Mouse (Mus musculus): ENCODE measurements at regions not wholly inside any gene's neighbourhood (a gene's known extent, or its start where the extent isn't known, plus 50 kb on each side); places are given as distances from the start of the nearest gene placed in this dataset.

DNA sequence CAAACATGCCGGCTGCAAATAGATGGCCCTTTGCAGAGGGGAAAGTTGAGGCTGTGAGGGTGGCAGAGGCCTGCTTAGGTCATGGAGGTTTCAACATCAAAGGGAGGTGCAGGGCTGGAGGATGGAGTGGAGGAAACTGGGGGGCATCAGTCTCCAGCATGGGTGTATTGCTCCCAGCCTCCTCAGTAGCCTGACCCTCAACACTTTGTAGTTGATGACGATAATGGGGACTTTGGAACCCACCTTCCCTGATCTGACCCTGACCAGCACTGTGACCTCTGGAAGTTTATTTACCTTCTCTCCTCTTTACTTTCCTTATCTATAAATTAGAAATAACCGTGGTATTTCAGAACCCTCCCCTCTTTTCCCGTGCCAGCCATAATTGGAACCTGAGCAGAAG is 56.2 kb downstream of the Gm26897 start:
- ATAC-seq (replicated peaks; ENCODE audit: insufficient number of reproducible peaks, low FRiP score, low TSS enrichment, poor library complexity, severe bottlenecking), result no peak

DNA sequence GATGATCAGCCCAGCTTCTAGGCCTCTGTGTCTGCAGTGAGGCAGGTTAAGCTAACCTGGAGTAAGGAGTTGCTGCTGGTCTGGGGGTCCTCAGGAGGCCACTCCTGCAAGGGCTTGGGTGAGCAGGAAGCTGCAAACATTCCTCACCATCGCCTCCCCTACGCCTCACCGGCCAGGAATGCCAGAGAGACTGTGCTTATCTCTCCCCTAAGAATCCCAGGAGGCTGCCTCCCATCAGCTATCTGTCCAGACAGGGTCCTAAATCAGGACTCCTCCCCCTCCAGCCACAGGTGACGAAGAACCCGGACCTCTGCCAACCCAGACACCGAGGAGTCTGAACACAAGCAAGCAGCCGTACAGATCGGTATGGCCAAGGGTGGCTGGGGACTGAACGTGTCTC is 56.8 kb downstream of the Gm26897 start:
- no peak for ATAC-seq (replicated peaks; ENCODE audit: insufficient number of reproducible peaks, low FRiP score, low TSS enrichment, poor library complexity, severe bottlenecking)

DNA sequence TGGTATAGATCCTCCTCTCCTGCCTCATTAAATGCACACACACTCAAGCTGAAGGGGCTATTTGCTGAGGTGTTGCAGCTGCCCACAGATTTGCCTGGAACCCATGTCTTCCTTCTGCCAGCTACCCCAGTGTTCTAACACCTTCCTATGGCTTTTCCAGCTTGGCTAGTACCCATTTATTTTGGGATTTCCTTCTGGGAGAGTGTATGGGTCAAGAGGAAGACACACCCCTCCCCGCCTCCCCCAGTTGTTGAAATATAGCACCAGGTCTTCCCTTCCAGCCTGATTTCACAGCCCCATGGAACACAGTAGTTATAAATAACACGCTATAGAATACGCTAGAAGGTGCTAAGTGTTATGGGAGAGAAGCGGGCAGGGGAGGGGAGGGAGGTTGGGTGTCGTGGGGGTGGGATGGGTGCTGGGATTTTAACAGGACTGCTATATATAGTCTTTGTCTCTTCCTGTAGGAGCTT is 57.4 kb downstream of the Gm26897 start:
- ATAC-seq (replicated peaks; ENCODE audit: insufficient number of reproducible peaks, low FRiP score, low TSS enrichment, poor library complexity, severe bottlenecking), result no peak

DNA sequence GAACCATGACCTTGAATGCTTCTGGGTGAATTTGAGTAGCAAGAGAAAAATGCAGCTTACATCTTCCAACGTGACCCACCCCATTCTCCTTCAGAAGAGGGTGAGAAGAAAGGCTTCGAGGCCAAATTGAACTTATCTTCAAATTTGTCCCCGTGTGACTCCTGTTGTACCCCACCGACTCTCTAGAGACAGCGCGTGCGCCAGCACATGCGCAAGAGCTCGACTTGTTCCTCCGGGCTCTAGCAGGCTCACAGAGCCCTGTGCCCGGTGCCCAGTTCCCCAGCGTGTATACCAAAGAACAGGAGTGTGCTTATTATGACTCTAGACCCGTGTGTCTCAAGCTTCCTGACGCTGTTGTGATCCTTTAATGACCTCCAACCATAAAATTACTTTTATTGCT is 59.0 kb downstream of the Gm26897 start:
- no peak for ATAC-seq (replicated peaks; ENCODE audit: insufficient number of reproducible peaks, low FRiP score, low TSS enrichment, poor library complexity, severe bottlenecking)

DNA sequence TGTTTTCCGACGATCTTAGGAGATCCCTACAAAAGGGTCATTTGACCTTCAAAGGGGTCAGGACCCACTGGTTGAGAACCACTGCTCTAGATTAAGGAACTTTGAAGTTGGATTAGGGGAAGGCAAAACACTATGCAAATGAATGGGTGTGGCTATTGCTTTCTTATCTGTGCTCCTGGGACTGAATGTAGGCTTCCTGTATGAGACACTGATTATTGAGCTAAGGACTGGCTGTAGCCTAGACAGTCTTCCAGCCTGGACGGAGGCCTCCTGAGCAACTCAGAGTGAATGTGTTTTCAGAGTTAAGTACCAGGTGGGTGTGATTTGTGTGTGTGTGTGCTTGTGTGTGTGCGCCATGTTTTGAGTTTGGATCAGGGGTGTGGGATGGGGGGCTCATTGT is 59.5 kb downstream of the Gm26897 start:
- no peak for ATAC-seq (replicated peaks; ENCODE audit: insufficient number of reproducible peaks, low FRiP score, low TSS enrichment, poor library complexity, severe bottlenecking)

DNA sequence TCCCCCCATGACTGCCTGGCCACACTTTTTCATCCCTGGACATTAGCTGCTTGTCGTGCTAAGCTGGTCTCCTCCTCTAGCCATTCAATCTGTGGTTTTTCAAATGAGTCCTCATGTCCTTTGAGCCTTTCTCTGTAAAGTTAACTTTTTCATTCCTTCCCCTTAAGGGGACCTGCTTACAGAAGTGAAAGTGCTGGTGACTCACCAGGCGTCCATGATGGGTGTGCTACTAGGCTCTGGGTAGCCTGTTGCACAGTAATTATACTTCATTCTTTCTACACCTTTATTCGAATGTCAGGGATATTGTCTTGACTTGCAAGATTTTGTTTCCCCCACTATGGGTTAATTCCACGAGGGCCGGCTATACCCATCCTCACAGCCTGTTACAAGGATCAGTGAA is 63.2 kb downstream of the Gm26897 start:
- no peak for ATAC-seq (replicated peaks; ENCODE audit: insufficient number of reproducible peaks, low FRiP score, low TSS enrichment, poor library complexity, severe bottlenecking)

DNA sequence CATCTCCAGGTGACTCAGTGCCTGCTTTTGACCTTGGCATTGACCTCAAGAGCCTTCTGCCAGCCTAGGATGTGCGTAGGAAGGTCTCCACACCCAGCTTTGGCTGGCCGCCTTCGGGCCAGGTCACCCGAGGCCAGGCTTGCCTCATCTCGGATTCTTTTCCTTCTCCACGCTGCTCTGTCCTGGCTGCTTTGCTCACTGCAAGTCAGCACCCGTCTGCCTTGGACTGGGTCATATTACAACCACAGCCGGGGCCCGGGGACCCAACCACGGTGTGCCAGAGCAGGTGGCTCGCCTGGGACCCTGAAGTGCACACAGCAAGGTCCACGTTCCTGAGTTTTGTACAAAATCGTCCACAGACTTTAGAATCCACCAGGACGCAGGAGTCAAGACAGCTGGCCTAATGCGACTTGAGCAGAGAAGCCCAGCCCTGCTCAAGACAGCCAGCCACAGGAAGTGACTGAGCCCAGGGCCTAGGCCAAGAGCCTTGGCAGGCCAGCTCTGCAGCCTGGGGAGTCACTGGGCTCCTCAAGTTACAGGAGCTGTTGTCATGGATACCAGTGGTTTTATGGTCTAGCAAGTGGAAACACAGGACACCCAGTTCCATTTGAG is 66.1 kb downstream of the Gm26897 start:
- no peak for ATAC-seq (replicated peaks; ENCODE audit: insufficient number of reproducible peaks, low FRiP score, low TSS enrichment, poor library complexity, severe bottlenecking)

DNA sequence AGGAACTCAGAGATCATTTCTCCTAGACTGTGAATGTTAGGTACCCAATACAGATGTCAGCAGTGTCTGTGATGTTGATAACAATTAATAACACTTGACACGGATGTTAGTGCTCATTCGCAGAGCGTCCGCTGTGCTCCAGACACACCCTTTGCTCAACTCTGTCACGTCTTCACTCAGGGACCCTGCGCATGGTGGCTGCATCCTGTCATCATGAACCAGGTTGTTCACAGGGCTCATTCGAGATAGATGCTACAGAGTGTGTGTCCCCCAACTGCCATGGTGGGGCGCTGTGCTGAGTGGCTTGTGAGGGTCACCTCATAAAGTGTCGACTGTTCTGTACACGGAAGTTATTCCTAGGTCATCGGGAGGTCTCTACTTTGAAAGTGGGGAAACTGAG is 66.8 kb downstream of the Gm26897 start:
- no peak for ATAC-seq (replicated peaks; ENCODE audit: insufficient number of reproducible peaks, low FRiP score, low TSS enrichment, poor library complexity, severe bottlenecking)

DNA sequence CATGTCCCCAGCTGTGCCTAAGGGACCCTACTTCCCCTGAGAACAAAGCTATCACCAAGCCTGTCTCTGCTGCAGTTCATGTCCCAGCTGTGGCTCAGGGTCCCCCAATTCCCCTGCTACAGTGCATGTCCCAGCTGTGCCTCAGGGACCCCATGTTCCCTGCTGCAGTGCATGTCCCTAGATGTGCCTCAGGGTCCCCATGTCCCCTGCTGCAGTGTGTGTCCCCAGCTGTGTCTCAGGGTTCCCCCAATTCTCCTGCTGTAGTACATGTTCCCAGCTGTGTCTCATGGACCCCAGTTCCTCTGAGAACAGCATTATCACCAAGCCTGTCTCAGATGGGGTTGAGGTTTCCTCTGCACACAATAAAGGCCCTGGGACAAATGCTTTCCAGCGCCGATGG is 67.3 kb downstream of the Gm26897 start:
- no peak for ATAC-seq (replicated peaks; ENCODE audit: insufficient number of reproducible peaks, low FRiP score, low TSS enrichment, poor library complexity, severe bottlenecking)

DNA sequence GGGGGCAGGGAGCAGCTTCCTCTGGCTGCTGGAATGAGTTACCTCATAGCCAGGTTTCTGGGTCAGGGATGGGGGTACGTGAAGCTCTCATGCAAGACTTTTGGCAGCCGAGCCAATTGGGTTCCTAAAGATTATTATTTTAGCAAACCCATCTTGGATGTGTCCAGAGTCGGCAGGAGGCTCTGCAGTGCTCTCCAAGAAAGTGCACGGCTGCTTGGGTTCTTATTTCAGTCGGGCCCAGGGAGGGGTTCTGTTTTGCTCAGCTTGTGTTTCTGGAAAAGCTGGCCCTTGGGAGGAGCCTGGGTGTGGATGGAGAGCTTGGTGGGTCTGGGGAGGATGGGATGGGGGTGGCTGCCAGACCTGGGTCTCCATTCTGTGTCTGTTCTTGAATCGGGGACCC is 70.8 kb downstream of the Gm26897 start:
- no peak for ATAC-seq (replicated peaks; ENCODE audit: insufficient number of reproducible peaks, low FRiP score, low TSS enrichment, poor library complexity, severe bottlenecking)

DNA sequence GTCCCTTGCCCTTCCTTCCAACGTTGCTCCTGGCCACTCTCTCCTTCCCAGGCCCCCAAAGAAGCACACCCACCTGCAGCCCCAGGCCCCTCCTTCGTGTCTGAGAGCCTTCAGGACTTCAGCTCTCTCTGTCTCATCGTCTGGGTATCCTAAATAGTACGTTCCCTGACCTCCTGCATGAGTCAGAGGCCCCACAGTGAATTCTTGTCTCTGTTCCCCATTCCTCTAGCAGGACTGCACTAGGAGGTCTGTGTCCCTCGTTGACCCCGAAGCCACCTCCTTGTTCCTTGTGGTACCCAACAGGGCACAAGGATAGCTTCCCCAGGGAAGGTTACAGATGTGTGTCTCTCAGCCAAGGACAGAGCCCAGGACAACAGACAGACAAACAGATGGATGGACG is 71.4 kb downstream of the Gm26897 start:
- ATAC-seq (replicated peaks; ENCODE audit: insufficient number of reproducible peaks, low FRiP score, low TSS enrichment, poor library complexity, severe bottlenecking), result no peak

DNA sequence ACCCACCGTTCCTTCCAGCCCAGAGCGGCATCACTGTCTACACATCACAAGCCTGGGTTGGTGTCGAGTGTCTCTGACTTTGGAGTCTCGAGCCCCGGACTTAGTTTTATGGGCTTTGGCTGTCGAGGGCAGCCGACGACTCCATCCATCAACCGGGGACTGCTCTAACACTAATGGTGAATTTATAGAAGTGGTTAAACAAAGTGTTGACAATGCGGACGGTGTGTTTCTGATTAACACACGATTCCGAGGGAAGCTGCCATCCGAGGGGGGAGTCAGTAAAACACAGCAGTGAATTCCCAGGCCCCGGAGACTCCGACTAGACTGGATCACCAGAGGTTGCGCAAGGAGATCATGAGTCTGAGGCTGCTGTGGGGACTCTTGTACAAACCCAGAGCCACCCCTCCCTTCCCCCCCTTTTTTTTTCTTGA is 72.1 kb downstream of the Gm26897 start:
- no peak for ATAC-seq (replicated peaks; ENCODE audit: insufficient number of reproducible peaks, low FRiP score, low TSS enrichment, poor library complexity, severe bottlenecking)

DNA sequence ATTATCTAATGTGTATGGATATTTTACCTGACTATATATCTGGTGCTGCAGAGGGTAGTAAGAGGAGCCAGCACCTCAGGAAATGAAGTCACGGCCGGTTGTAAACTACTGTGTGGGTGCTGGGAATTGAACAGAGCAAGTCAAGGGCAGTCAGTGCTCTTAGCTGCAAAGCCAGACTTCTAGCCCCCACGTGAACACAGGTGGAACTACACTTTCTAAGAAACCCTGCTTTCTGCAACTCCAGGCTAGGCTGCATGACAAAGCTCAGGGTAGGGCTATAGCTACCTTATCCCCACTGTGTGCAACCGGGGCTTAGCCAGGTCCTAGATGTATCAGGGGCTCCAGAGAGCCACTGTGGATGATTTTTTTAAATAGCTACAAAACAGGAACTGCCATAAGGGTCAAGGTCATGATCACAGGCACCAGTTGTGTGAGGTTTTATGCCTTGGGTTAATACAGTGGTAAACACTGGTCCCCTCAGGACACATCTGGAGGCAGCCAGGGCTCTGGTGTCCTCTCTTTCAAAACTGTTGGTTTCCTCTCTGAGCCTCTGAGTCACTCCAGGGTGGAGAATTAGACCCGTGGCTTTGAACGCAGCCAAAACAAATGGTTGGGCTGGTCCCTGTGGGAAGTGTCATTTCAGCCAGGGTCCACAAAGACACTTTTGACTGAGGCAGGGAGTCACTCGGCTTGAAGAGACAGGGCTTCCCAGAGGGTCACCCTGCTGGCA is 76.5 kb downstream of the Gm26897 start:
- no peak for ATAC-seq (replicated peaks; ENCODE audit: insufficient number of reproducible peaks, low FRiP score, low TSS enrichment, poor library complexity, severe bottlenecking)

DNA sequence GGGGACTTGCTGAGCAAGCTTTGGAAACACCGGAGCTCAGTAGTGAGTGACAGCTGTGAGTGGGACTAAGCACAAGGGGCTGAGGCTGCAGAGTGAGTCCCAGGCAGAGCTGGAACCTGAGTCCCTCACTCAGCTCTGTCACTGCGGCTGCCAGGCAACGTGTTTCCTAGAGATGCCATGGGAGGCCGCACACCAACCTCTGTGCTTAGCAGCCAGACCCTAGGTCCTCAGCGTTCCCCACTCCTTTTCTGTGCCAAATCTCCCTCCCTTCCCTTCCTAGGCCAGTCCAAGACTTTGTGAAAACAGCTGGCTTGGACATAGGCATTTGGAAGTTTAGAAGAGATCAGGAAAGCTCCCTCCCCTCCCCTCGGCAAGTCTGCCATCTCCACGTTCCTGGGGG is 78.9 kb downstream of the Gm26897 start:
- ATAC-seq (replicated peaks; ENCODE audit: insufficient number of reproducible peaks, low FRiP score, low TSS enrichment, poor library complexity, severe bottlenecking), result no peak

DNA sequence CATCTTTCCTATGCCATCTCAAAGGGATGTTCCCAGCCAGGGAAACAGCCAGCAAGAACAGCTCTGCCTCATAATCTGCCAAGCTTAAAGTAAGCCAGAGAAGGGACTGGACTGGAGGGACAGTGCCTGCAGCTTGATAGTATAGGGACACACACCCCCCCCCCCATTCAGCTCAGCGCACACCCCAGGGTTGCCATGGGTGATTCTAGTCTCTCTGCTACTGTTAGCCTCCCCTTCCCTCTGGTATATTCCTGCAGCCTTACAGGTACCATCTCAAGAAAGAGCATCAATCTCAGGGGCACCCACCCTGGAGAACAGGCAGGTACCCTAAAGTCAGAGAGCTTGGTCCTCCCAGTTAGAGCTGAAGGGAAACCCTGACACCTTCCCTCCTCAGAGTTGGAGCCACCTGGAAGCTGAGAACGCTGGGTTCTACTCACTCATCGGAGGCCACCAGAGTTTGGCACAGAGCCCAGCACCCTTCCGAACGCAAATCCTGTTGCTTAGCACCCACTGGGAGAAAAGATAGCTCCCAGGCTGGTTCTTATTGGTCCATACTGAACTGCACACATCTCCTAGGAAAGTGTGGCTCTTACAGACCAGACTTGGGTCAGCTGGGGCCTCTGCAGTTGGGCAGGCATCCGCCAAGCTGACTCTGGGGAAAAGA is 79.5 kb downstream of the Gm26897 start:
- no peak for ATAC-seq (replicated peaks; ENCODE audit: insufficient number of reproducible peaks, low FRiP score, low TSS enrichment, poor library complexity, severe bottlenecking)

DNA sequence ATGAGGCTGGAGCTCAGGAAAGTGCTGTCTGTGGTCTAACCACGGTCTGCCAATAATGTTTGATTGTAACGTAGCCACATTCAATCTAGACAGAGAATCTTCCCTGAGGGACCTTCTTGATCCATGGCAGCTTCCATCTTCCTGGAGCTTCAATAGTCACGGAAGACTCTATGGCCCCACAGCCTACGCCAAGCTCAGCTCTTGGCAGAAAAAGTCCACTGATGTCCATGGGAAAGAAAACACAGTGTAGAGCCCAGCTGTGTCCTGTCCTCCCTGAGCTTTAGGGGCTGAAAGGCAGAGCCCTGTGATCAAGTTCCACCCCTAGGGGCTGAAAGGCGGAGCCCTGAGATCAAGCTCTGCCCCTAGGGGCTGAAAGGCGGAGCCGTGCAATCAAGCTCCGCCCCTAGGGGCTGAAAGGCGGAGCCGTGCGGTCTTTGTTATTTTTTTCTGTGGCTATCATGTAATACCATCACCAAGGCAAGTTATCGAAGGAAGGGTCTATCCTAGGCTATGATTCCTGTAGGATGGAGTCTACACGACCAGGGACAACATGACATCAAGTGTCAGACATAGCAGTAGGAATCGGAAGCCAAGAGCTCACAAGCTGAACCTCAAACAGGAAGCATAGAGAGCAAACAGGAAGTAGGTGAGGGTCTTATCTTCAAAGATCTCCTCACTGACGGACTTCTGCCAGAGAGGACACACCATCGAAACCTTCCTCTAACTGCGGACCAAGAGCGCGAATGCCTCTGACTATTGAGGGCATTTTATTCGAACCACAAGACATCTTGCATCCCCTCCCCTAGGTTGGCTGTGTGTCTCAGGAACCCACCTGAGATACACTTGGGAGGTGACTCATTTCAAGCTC is 81.4 kb downstream of the Gm26897 start:
- ATAC-seq (replicated peaks; ENCODE audit: insufficient number of reproducible peaks, low FRiP score, low TSS enrichment, poor library complexity, severe bottlenecking), result no peak

DNA sequence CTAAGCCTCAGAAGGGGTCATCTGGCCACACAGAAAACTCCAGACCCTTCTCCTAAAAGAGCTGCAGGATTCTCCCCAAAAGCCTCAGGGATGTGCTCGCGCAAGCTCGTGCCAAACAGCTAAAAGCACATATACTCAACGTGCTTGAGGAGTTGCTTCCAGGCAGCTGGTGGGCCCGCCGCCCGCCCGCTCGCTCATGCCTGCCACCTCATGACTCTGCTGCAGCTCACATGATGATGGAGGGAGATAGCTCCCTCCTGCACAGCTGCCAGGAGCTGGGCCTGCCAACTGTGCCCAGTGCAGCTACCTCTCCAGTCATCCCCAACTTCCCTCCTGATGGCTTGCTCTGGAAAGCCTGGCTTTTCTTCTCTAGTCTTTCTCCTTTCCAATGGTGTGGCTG is 87.2 kb downstream of the Gm26897 start:
- ATAC-seq (replicated peaks; ENCODE audit: insufficient number of reproducible peaks, low FRiP score, low TSS enrichment, poor library complexity, severe bottlenecking), result no peak

DNA sequence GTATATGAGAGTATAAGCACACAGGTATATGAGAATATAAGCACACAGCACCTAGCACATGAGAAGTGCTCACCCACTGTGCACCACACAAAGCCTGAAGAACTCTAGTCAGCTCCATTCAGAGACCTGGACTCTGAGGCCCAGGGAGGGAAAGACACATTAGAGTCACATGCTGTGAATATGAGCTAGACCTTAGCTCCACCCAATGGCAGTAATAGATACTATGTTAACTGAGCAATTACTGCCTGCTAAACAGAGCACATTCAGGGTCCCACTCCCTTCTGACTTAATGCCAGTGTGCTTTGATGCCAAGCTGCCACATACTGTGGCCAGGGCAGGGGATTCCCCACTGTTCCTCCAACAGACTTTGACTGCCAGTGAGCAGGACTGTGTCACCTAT is 89.2 kb downstream of the Gm26897 start:
- ATAC-seq (replicated peaks; ENCODE audit: insufficient number of reproducible peaks, low FRiP score, low TSS enrichment, poor library complexity, severe bottlenecking), result no peak

DNA sequence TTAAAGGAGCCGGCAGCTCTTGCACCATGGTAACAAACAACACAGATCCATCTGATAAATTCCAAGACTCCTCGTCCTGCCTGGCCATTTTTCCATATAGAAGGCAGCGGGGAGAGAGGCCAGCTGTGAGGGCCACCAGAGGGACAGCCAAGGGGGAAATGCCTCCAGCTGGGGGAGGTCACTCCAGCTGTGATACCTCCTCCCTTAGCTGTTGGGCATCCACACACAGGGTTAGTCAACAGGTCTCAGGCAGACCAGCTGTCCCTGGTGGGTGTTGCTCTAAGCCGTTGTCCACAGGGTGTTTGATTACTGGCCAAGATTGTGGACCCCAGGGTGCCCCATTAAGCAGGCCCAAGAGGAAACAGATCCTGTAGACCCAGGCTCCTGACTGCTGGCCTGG is 89.7 kb downstream of the Gm26897 start:
- ATAC-seq (replicated peaks; ENCODE audit: insufficient number of reproducible peaks, low FRiP score, low TSS enrichment, poor library complexity, severe bottlenecking), result no peak
